Mouse (Mus musculus) kidney, embryonic 16.5 days (tissue): ENCODE results near the gene Zfp811. TPM values are rescaled to one million over a fixed set of nuclear protein-coding genes. Genes with fewer than 3 reads are reported as not detected.
A peak's percentile ranks its signal among the peaks of the same experiment; 100 is the strongest.

Experiments used
- ATAC-seq: fragments of 200-750 bp; cut with Nextera tagmentation; 2 replicates; pipeline ENCODE4 v1.8.0; 2017; ENCODE audit warnings: moderate TSS enrichment; ENCODE audit not compliant: low FRiP score, low TSS enrichment
- H3K27ac ChIP-seq: fragments of 300-500 bp; sonication (generic); 2 replicates; pipeline ENCODE4 v1.5.1; 2014; ENCODE audit warnings: low read length
- H3K27me3 ChIP-seq: fragments of 300-500 bp; sonication (generic); 2 replicates; pipeline ENCODE4 v1.6.1; 2014; ENCODE audit warnings: low read length, control low read depth, mixed read lengths; ENCODE audit not compliant: insufficient read depth
- H3K36me3 ChIP-seq: fragments of 300-500 bp; sonication (generic); 2 replicates; pipeline ENCODE4 v1.6.1; 2014; ENCODE audit warnings: low read length, control low read depth, mixed read lengths; ENCODE audit not compliant: insufficient read depth
- H3K4me1 ChIP-seq: fragments of 300-500 bp; sonication (generic); 2 replicates; pipeline ENCODE4 v1.6.1; 2014; ENCODE audit warnings: low read length, control low read depth, mixed read lengths; ENCODE audit not compliant: insufficient read depth
- H3K4me2 ChIP-seq: fragments of 300-500 bp; sonication (generic); replicated peaks from 2 replicates; pipeline ENCODE4 v1.6.1; 2014; ENCODE audit warnings: low read depth, low read length
- H3K4me3 ChIP-seq: fragments of 300-500 bp; sonication (generic); 2 replicates; pipeline ENCODE4 v1.5.1; 2014; ENCODE audit warnings: mild to moderate bottlenecking, low read length
- H3K9ac ChIP-seq: fragments of 300-500 bp; sonication (generic); replicated peaks from 2 replicates; pipeline ENCODE4 v1.6.1; 2014; ENCODE audit warnings: low read length
- H3K9me3 ChIP-seq: fragments of 300-500 bp; sonication (generic); 2 replicates; pipeline ENCODE4 v1.6.1; 2016; ENCODE audit warnings: low read length, control low read depth
- WGBS: fragments of 180-500 bp; shearing (Covaris S2); extraction: QIAGEN DNeasy Blood & Tissue Kit; methylation state at CpG from one replicate; pipeline ENCODE4 v1.1.7; 2014; 5-methylcytosine and 5-hydroxymethylcytosine counted together
- polyA plus RNA-seq: library from polyadenylated mRNA; unstranded; fragments of >200 nt; fragmentation: Nextera tagmentation; extraction: Ambion mirVana; gene quantifications from 2 replicates; pipeline ENCODE4 v1.2.1, GENCODE M21; 2015

Zfp811 gene
- polyA plus RNA-seq, 1 experiment from 2014 or later = 3.3 TPM

GRCm38 (mm10) chr17:32771213-32771612, 38.5 kb downstream of the Zfp811 start:
- Histone ChIP-seq H3K27me3 (no peaks in the 10 kb centered on the region), H3K9me3 (peaks cover 8% of the 10 kb centered on the region), H3K9ac (no peak overlapping the region), H3K4me2 (no peak overlapping the region), H3K4me3 (no peak overlapping the region), H3K36me3 (peaks cover 80% of the 10 kb centered on the region), H3K4me1 (no peaks in the 10 kb centered on the region), H3K27ac (no peak overlapping the region)
- 77% methylated on average over 1 of the region's 1 CpGs for WGBS
- no peak for ATAC-seq

- WGBS = 95% methylated on average over 2 of the region's 2 CpGs
- H3K4me3 ChIP-seq = no peak overlapping the region
- no peak overlapping the region for H3K27ac ChIP-seq
- no peak for ATAC-seq
- no peaks in the 10 kb centered on the region for H3K27me3 ChIP-seq
- no peaks in the 10 kb centered on the region for H3K4me1 ChIP-seq
- H3K4me2 ChIP-seq = no peak overlapping the region
- H3K9me3 ChIP-seq = peaks cover 14% of the 10 kb centered on the region
- peaks cover 64% of the 10 kb centered on the region for H3K36me3 ChIP-seq
- no peak overlapping the region for H3K9ac ChIP-seq
These were observed 43.3 kb downstream of the Zfp811 start for GRCm38 (mm10) chr17:32766422-32766821.

- no peaks in the 10 kb centered on the region for H3K36me3 ChIP-seq
- 69% methylated on average over 5 of the region's 5 CpGs for WGBS
- H3K27me3 ChIP-seq = no peaks in the 10 kb centered on the region
- no peak for ATAC-seq
- H3K4me1 ChIP-seq = no peaks in the 10 kb centered on the region
- H3K4me3 ChIP-seq = no peak overlapping the region
- H3K9ac ChIP-seq = no peak overlapping the region
- H3K9me3 ChIP-seq = no peaks in the 10 kb centered on the region
- no peak overlapping the region for H3K27ac ChIP-seq
- H3K4me2 ChIP-seq = no peak overlapping the region
These were observed 52.4 kb downstream of the Zfp811 start for GRCm38 (mm10) chr17:32757331-32757730.

GRCm38 (mm10) chr17:32753634-32754033, 56.1 kb downstream of the Zfp811 start:
- no peaks in the 10 kb centered on the region for H3K9me3 ChIP-seq
- H3K9ac ChIP-seq = no peak overlapping the region
- H3K27ac ChIP-seq = no peak overlapping the region
- no peaks in the 10 kb centered on the region for H3K36me3 ChIP-seq
- no peak overlapping the region for H3K4me3 ChIP-seq
- no peaks in the 10 kb centered on the region for H3K27me3 ChIP-seq
- H3K4me1 ChIP-seq = no peaks in the 10 kb centered on the region
- H3K4me2 ChIP-seq = no peak overlapping the region; the same call in 1 of the 2 replicates
- ATAC-seq = 0 out of 2 replicates have a peak, but pooled peaks have one; percentile 67
- WGBS = 11% methylated on average over 12 of the region's 12 CpGs

- Histone ChIP-seq H3K9me3 (no peaks in the 10 kb centered on the region), H3K9ac (no peak overlapping the region), H3K4me2 (no peak overlapping the region), H3K4me1 (no peaks in the 10 kb centered on the region), H3K4me3 (no peak overlapping the region), H3K27ac (no peak overlapping the region), H3K36me3 (no peaks in the 10 kb centered on the region), H3K27me3 (no peaks in the 10 kb centered on the region)
- WGBS = 76% methylated on average over 6 of the region's 6 CpGs
- ATAC-seq = no peak
These were observed 56.8 kb downstream of the Zfp811 start for GRCm38 (mm10) chr17:32752813-32753360.

GRCm38 (mm10) chr17:32750611-32751010, 59.1 kb downstream of the Zfp811 start:
- 44% methylated on average over 5 of the region's 5 CpGs for WGBS
- H3K4me3 ChIP-seq = no peak overlapping the region
- ATAC-seq = no peak

More at GRCm38 (mm10) chr17:32750611-32751010, 59.1 kb downstream of the Zfp811 start:
- no peaks in the 10 kb centered on the region for H3K36me3 ChIP-seq
- no peaks in the 10 kb centered on the region for H3K9me3 ChIP-seq
- H3K4me2 ChIP-seq = no peak overlapping the region
- no peaks in the 10 kb centered on the region for H3K27me3 ChIP-seq
- no peak overlapping the region for H3K9ac ChIP-seq
- H3K4me1 ChIP-seq = no peaks in the 10 kb centered on the region
- H3K27ac ChIP-seq = no peak overlapping the region

Other genes with a start within 250 kb of the Zfp811 start
- gene Cyp4f37, start 188.6 kb downstream of the Zfp811 start, polyA plus RNA-seq = not detected in 2 replicates
- gene Cyp4f40, start 151.0 kb downstream of the Zfp811 start, polyA plus RNA-seq = not detected in 2 replicates
- gene Cyp4f15, start 124.3 kb downstream of the Zfp811 start, polyA plus RNA-seq = not detected in 2 replicates
- 34.9 and 43.0 TPM in 2 replicates for gene Zfp871, start 21.6 kb downstream of the Zfp811 start, polyA plus RNA-seq
- gene Zfp799, start 20.3 kb upstream of the Zfp811 start, polyA plus RNA-seq = 15.6 and 16.3 TPM in 2 replicates
- 6.4 and 8.3 TPM in 2 replicates for gene Zfp870, start 81.7 kb upstream of the Zfp811 start, polyA plus RNA-seq
- not detected in 2 replicates for gene Cyp4f14, start 107.4 kb upstream of the Zfp811 start, polyA plus RNA-seq
- 16.3 and 18.3 TPM in 2 replicates for gene Cyp4f13, start 137.5 kb upstream of the Zfp811 start, polyA plus RNA-seq
- gene Zfp472, start 155.9 kb upstream of the Zfp811 start, polyA plus RNA-seq = 11.4 TPM in 2 replicates
- 12.2 and 12.3 TPM in 2 replicates for gene Zfp952, start 183.2 kb upstream of the Zfp811 start, polyA plus RNA-seq
- gene Zfp763, start 223.5 kb upstream of the Zfp811 start, polyA plus RNA-seq = 14.4 and 14.8 TPM in 2 replicates